Mouse (Mus musculus) thymus, postnatal 36 days (tissue): ENCODE measurements around the gene Vmn1r55.
A peak's percentile ranks its signal among the peaks of the same experiment; 100 is the strongest.
"Not testable (repeated sequence)": the region's sequence is repeated elsewhere in the genome, so short reads cannot be mapped to it uniquely, and the experiment has no call there.

ENCODE experiments used
- DNase-seq, 2 experiments: peaks; one replicate each; pipeline ENCODE4 v3.0.0; 2022; ENCODE audit warnings: mixed read lengths in 2 of 2

The Vmn1r55 gene

DNA sequence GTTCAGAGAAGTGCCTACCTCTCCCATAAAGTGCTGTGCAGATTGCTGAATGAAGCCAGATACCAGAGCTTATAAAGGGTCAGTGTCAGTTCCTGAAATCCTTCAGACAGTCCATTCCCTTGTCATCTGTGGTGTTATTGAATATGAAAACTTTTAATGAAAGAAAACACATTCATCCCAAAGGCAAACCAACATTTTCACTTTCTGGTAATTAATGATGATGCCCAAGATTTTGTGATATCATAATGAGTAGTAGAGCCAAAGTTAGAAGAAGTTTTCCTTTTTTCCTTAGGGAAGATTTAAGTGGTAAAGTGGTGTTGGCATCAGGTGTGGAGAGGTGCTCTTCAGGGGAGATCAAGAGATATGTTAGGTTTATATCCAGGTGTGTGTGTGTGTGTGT lies at the start of gene Vmn1r55:
Gene Vmn1r55, minus strand, starts transcription at position 101 of the 400 bp plus-strand sequence.
- DNase-seq: not testable (repeated sequence)

DNA sequence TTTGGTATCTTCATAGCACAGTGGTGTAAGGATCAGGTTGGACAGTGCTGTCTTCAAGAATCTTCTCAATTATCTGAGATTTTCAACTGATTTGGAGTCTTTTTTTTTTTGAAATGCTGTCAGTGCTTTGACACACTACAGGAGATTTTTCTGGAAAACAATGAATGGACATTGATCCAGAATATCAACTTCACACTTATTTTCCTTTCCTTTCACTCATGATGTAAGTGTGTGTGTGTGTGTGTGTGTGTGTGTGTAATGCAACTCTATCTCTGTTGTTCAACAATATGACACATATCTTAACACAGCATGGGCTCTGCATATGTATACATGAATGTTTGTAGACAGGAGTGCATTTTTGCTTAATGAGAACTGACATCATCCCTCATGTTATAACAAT lies 47.2 kb upstream of the Vmn1r55 start, which contains the start of gene Vmn1r56:
Gene Vmn1r56, minus strand, starts transcription at position 101 of the 400 bp plus-strand sequence.
- DNase-seq: not testable (repeated sequence)

DNA sequence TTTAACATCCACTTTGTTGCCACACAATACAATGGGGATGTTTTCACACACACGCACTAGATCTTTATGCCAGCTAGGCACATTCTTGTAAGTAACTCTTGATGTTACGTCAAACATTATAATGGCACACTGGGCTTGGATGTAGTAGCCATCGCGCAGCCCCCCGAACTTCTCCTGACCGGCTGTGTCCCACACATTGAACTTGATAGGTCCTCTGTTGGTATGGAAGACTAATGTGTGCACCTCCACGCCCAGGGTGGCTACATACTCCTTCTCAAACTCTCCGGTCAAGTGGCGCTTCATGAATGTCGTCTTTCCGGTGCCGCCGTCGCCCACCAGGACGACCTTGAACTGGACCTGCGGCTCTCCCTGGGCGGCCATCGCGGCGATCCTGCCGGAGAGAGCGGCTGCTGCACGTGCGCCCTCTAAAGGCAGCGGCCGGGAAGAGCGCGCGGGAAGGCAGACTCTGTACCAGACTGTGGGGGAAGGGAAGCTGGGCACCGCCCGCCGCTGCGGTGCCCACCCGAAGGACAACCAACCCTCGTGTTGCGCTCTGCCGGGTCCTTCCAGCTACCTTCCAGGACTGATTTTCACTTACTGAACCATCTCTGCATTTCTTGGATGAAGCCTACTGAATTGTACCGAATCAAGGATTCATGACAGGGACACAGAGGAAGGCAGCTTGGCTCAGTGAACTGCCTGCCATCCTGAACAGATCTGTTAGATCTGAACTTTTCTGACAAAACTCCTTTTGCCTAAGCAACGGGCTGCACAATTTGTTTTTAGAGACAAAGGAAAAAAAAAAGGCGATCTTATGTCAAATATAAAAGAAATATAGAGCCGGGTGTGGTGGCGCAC lies 23.7 kb downstream of the Vmn1r55 start, which contains the start of gene Rasl2-9:
Gene Rasl2-9, minus strand, starts transcription at position 402 of the 858 bp plus-strand sequence.
- peak; percentile 62 to 63 for DNase-seq

DNA sequence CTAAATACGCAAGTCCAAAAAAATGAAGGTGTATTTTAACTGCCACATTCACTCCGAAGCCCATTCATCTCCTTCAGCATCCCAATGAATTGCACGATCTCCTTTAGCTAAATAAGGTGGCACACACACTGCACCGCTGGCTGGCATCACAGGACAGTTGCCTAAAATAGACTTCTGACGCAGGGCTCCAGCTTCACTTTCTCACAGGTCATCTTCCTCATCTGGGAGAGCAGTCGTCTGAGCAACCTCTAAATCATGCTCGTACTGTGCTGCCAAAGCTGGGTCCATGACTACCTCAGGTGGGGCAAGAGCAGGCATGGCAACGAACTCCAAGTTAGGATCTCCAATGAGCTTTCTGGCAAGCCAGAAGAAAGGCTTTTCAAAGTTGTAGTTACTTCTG lies 24.4 kb downstream of the Vmn1r55 start:
- no peak for DNase-seq

DNA sequence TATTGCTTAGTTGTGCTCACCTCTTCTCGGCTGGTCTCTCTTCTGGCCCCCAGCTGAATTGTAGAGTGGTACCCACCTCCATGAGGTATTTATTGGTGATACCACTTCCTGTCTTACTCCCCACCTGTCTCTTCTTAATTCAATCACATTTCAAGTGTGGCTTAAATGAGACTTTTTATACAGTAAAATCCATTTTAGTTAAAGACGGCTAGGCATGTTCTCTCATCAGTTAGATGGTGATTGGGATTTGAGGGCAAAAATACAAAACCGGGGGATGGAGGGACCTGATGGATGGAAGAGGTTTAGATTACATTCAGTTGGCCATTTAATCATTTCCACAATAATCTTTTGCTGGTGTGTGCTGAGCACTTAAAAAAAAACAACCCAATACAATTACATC lies 32.6 kb downstream of the Vmn1r55 start, which contains the start of gene Rfpl4:
Gene Rfpl4, minus strand, starts transcription at position 101 of the 400 bp plus-strand sequence.
- no peak for DNase-seq

DNA sequence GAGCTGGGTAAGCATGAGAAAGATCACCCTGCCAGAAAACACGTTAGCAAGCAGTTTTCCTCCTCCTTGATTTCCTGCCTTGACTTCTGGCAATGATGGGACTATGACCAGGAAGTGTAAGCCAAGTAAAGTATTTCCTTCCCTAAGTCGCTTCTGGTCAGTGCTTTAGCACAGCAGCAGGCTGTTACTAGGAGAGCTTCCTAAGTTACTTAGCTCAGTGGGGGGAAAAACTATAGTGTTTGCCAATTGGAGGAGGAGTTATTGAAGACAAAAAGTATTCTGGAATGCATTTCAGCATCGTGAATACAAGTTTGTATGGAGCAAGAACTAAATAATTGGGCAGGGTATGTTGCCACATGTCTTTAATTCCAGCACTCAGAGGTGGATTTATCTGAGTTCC lies 36.8 kb downstream of the Vmn1r55 start:
- no peak for DNase-seq

DNA sequence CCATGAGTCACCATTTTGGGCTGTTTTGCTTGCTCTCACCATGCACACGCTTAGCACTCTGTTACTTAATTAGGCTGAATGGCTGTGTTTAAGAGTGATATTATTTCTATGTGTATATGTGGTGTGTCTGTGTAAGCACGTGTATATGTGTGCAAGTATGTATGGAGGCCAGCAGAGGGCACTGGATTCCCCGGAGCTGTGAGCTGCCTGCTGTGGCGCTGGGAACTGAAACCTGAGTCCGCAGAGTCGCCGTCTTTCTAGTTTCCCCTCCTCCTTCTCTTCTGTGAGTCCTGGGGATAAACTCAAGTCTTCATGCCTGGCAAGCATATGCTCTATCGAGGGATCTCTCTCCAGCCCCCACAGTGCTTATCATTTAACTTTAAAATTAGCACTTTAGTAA lies 40.2 kb downstream of the Vmn1r55 start:
- no peak for DNase-seq

DNA sequence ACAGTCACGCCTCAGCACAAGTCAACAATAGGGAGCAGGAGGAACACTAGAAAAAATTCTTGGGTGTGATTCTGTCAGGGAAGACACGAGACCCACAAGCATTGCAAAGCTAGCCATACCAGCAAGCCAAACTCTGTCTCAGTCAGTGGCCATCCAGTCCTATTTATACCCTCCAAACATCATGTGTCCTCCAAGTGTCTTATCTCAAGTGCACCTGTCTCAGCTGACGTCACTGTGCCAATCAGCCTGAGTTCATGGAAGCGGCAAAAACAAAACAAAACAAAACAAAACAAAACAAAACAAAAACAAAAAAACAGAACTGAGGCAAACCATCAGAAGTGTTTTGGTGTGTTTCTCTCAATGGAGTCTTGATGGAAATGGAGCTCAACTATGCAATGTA lies 41.2 kb downstream of the Vmn1r55 start:
- no peak for DNase-seq

DNA sequence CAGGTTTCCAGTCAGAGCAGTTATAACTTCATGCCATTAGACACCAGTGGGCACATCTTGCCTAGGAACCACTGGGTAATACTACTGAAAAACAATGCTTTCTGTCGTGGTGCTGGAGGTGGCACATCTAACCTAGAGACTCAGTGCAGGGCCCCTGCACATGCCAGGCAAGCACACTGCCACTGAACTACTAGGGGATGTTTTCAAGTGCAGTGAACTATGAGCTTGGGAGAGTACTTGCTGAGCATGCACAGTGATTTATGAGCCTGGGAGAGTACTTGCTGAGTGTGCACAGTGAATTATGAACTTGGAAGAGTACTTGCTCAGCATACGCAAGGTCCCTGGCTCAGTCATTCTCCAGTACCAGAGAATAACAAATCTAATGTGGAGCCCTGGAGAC lies 46.9 kb downstream of the Vmn1r55 start:
- no peak for DNase-seq

DNA sequence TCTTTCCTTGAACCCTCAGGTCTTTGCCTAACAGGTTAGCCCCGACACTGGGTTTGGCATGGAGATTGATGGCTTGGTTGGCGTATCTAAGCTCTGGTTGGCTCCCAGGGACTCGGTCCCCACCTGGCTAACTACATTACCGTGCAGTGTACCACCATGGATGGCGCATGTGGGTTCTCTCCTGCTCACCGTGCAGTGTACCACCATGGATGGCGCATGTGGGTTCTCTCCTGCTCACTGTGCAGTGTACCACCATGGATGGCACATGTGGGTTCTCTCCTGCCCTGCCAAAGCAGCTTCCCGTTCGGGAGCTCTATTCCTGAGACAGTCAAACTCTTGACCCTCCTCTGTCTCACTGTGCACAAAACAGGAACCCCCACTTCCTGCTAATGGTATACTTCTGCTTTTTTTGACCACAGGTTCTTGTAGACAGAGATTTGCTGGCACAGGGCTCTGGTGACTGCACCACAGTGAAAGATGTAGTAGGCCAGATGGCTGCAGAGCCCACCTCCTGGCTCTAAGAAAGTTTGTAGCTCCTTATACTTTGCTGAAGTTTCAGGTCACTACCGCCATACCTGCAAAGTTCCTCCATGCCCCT lies 48.3 kb downstream of the Vmn1r55 start:
- DNase-seq: no peak

DNA sequence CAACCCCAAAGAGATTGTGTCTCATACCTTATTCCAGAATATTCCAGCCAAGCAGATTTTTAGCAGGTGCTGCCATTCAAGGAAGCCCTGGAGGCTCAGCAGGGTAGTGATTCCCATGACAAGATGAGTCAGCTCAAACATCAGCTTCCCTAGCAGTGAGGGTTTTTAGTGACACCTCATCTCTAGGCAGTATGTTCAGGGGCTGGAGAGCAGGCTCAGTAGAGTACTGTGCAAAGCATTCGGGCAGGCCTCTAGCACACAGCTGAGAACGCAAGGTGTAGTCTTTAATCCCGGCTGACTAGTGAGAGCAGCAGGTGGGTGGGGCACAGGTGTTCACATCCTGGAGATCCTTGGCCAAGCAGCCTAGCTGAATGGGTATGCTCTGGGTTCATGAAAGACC lies 49.7 kb downstream of the Vmn1r55 start:
- no peak for DNase-seq

DNA sequence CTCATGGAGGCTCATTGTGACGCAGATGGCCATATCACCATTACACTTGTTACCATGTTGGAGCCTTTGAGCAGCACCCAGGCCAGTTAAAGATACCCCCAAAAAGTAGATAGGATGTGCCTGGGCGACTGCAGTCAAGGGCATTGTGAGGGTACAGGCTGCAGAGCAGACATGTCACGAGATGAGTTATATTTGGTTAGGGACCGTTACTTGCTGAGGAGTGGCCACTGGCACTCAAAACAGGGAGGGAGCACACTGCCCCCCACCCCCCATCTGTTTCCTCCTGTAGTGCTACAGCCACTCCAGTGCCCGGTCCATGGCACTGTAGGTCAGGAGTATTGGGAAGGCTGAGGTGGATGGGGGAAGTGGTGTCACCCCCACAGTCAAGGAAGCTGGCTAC lies 50.7 kb downstream of the Vmn1r55 start:
- no peak for DNase-seq

DNA sequence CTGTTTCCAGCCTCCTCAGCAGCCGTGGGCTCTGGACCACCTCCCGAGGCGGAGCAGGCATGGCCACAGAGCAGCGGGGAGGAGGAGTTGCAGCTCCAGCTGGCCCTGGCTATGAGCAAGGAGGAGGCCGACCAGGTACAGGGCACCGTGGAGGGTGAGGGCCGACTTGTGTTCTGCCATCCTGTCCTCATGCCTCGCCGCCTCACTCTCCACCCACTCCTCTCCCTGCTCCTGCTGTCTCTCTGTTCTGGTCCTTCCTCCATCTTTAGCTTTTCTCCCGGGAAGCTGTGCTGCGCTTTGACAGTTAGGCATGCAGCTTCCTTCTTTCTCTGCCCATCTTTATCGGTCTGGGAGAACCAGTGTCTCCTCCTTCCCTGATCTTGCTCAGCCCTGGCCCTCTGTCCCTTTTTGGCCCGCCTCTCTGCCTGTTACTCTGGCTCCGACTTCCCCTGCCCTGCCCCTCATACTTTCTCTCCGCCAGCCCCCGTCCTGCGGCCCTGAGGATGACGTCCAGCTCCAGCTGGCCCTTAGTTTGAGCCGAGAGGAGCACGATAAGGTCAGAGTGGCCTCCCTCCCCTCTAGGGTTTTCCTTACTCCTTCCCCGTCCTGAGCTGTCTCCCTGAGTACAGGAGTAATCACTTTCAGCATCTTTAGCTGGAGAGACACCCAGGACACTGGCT lies 56.5 kb downstream of the Vmn1r55 start:
- no peak for DNase-seq

DNA sequence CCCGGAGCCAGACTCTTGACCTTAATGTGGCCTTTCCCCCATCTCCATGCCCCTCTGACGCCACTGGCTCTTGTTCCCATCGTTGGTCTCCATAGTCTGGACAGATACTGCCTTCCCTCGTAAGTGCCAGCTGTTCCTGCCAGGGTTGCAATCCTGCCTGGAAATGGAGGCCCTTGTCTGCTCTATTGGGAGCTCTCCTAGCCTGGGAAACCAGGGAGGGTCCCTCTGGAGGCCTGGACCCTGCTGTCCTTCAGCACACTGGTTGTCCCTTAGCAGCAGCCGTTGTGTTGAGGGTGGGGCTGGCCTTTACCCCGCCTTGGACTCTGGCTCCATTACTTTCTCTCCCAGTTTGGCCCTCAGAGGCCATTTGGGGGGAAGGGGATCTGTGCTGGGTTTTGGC lies 57.1 kb downstream of the Vmn1r55 start:
- DNase-seq: no peak

DNA sequence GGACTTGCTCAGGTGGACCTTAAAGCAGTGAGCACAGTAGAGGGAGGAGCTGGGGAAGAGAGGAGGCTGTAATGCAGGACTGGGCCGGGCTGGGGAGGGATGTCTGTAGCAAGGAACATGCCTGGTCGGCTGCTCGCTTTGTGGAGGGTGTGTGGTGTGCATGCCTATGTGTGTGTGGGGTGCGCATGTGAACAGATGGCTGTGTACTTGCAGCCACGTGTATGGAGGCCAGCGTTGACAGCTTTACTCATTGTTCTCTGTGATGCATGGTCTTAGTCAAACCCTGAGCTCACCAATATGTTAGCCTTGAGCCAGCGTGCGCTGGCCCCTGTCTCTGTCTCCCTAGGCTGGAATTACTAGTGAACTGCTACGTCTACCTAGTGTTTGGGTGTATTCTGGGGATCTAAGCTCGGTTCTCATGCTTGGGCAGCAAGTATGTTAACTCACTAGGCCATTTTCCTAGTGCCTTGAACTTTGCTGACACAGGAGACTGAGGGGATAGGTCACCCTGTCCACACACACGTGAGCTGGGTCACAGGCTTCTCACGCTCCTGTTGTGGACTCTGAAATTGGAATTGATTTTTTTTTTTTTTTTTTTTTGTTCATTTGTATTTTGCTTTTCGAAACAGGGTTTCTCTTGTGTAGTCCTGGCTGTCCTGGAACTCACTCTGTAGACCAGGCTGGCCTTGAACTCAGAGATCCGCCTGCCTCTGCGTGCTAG lies 58.3 kb downstream of the Vmn1r55 start:
- no peak for DNase-seq

DNA sequence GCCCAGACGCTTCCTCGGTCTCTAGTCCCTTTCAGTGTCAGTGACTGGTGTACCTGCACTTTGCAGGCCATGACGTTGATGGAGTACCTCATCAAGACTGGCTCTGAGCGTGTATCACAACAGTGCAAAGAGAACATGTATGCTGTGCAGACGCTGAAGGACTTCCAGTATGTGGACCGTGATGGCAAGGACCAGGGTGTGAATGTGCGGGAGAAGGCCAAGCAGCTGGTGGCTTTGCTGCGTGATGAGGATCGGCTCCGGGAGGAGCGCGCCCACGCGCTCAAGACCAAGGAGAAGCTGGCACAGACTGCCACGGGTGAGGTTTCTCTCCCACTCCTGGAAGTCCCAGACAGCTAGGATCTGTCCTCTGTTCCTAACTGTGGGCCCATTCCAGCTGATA lies 59.6 kb downstream of the Vmn1r55 start:
- DNase-seq: no peak

DNA sequence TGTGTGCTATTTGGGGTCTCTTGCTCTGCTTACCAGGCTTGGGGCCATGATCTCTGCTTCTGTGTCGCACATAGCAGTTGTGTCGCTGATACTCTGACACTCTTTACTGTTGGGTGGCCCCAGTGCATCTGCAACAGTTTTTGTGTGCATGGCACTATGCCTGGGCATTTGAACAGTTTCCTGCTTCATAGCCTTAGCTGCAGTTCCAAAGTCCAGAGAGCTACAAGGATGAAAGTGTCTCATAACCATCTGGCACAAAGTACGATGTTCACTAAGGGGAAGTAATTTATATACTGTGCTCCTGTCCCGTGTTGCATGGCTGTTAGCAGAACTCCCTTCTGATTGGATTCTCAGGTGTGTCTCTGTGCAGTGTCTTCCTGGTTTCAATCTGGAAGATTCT lies 61.6 kb downstream of the Vmn1r55 start:
- no peak for DNase-seq

DNA sequence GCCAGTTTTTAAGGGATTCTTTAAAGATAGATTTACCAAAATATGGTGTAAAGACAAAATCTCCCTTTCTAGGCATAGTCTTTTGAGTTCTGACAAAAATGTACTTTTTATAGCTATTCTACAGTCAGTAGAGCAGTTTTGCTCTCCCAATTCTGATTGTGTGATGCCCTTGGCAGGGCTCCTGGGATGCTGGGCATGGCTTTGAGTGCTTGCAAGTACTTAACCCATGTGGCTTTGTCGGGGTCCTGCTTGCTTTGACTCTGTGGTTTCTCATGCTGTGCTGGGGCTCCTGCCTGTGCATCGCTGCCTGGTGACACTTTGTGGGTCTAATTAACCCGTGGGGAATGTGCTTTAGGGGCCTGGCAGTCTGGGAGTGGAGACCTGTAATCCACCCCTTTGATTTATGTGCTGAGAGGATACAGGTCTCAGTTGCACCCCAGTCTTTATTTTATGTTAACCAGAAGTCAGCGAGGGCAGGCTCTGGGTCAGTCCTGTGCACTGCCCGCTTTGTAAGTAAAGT lies 62.5 kb downstream of the Vmn1r55 start:
- no peak for DNase-seq

DNA sequence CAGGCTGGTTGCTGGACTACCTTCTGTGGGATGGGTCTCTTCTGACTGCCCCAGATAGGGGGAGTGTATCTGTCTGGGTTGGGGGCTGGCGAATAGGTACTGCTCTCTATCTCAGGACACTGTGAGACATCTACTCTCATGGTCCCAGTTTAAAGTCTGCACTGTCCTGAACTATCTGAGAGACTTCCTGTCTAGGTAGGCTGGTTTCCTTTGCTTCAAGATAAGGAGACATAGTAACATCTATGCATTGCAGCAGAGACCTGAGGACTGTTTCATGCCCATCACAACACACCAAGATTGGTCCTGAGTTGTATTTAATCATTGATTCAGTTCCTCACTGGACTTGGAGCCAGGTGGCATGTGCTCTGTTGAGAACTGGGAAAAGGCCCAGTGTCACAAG lies 64.0 kb downstream of the Vmn1r55 start:
- no peak for DNase-seq

DNA sequence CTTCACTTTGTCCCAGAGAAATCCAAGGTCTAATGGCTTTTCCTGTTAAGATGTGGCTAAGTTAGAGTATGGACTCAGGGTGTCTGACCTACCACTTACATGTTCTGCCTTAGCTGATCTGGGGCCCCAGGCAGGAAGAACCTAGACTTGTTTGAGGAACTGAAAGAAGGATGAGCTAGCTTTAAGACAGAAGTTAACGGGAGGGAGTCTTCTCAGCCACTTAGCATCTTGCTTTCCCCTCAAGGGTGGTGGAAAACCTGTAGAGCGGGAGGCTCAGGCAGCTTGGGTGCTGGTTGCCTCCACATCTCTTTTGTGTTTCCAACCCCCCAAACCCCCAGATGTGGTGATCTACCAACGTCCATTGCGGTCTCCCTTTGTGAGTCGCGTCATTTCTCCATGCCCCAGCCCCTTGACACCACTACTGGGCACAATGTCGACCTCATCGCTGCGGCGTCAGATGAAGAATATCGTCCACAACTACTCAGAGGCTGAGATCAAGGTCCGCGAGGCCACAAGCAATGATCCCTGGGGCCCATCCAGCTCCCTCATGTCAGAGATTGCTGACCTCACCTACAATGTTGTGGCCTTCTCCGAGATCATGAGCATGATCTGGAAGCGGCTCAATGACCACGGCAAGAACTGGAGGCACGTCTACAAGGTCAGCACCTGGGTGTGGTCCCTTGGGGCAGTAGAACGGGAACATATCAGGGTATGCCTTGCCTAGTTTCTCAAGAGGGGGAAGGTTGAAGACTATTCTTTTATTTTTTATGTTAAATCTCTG lies 66.0 kb downstream of the Vmn1r55 start:
- DNase-seq: no peak

DNA sequence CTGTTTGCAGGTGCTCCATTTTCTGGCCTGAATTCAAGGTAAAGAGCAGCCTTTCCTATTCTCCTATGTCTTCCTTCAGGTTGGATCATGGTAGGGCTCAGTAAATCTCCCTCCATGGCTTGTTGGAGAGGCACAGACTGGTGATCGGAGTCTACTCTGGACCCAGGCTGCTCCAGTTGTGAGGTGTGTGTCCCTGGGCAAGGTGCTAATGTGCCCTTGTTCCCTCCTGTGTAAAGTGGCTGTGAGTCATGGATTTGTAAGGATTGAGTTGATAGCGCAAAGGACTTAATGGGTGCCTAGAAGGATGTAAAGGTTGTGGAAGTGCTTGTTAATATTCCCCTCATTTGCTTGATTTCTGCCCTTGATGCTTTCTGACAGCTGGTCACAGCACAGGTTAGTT lies 67.5 kb downstream of the Vmn1r55 start:
- DNase-seq: no peak

DNA sequence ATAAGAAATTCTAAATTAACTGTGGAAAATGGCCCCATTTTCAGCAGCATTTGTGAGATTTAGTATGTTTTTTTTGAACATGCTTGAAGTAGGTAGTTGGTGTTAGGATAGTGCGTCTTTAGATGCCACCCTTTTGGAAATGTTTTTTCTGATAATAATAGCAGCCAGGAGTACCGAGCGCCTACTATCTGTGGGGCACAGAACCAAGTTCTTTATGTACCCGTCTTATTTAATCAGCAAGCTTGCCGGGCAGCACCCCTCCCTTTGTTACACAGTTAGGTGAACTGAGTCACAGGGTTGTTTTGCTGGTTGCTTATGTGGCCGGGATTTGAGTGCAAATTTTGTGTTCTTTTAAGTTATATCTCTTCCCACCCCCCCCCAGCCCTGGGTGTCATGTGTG lies 68.2 kb downstream of the Vmn1r55 start:
- DNase-seq: no peak
